Mouse (Mus musculus) thymus, adult 2 months (tissue): ENCODE measurements around the gene Tenm2.

Source experiments
- CTCF ChIP-seq: fragments of 200-500 bp; IDR thresholded peaks from 2 replicates; pipeline ENCODE4 v1.5.1; 2012; ENCODE audit warnings: mild to moderate bottlenecking, control low read depth, low read length, moderate library complexity, borderline replicate concordance; ENCODE audit not compliant: control insufficient read depth, poor library complexity, insufficient read depth; ENCODE audit errors: extremely low read depth
- POLR2A ChIP-seq: fragments of 200-500 bp; IDR thresholded peaks from 2 replicates; pipeline ENCODE4 v1.6.1; 2012; ENCODE audit warnings: mild to moderate bottlenecking, low read length, control low read depth, moderate library complexity; ENCODE audit not compliant: control insufficient read depth, poor library complexity, insufficient read depth; ENCODE audit errors: extremely low read depth

DNA sequence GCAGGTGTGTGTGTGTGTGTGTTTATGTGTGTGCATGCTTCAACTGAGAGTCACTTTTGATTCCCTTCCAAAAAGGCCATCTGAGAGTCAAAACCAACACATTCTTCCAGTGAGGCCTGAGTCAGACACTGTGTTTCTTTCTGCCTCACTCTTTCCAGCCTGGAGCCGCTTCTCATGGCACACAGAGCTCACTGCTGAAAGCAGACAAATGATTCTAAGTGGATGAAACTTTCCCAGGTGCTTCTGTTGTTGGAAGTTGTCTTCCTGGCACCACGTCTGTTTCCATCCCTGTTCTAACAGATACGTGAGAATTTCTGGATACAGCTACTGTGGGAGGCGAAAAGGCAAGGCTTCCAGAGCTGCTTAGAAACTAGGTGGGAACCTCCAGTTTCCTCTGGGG, 747.1 kb downstream of the Tenm2 start:
- no peak for TF ChIP-seq CTCF
- TF ChIP-seq POLR2A: no peak
